Mouse (Mus musculus) testis, adult 2 months (tissue): ENCODE measurements around the gene Cyp46a1. TPM values are rescaled to one million over a fixed set of nuclear protein-coding genes. Genes with fewer than 3 reads are reported as not detected.
A peak's percentile ranks its signal among the peaks of the same experiment; 100 is the strongest.

Source experiments
- H3K27ac ChIP-seq: fragments of 200-500 bp; 2 replicates; pipeline ENCODE4 v1.5.1; 2012; ENCODE audit warnings: low read depth, low read length; ENCODE audit not compliant: control insufficient read depth, insufficient read depth
- H3K27me3 ChIP-seq: fragments of 200-500 bp; 2 replicates; pipeline ENCODE4 v1.6.1; 2012; ENCODE audit warnings: mild to moderate bottlenecking, low read length, moderate library complexity; ENCODE audit not compliant: control insufficient read depth, insufficient read depth
- H3K36me3 ChIP-seq: fragments of 200-500 bp; 2 replicates; pipeline ENCODE4 v1.6.1; 2012; ENCODE audit warnings: mild to moderate bottlenecking, low read length; ENCODE audit not compliant: control insufficient read depth, insufficient read depth
- H3K4me1 ChIP-seq: fragments of 200-500 bp; 2 replicates; pipeline ENCODE4 v1.6.1; 2012; ENCODE audit warnings: low read length; ENCODE audit not compliant: control insufficient read depth, insufficient read depth
- H3K4me3 ChIP-seq: fragments of 200-500 bp; 2 replicates; pipeline ENCODE4 v1.5.1; 2012; ENCODE audit warnings: low read depth, mild to moderate bottlenecking, low read length, moderate library complexity, mixed read lengths; ENCODE audit not compliant: control insufficient read depth
- CTCF ChIP-seq: fragments of 200-500 bp; IDR thresholded peaks from 2 replicates; pipeline ENCODE4 v1.5.1; 2012; ENCODE audit warnings: low read depth, mild to moderate bottlenecking, inconsistent platforms, low read length, moderate library complexity; ENCODE audit not compliant: control insufficient read depth, insufficient read depth, insufficient replicate concordance
- POLR2A ChIP-seq: fragments of 200-500 bp; IDR thresholded peaks from 2 replicates; pipeline ENCODE4 v1.6.1; 2012; ENCODE audit warnings: low read depth, mild to moderate bottlenecking, inconsistent platforms, low read length, moderate library complexity; ENCODE audit not compliant: control insufficient read depth
- polyA plus RNA-seq: library from polyadenylated mRNA; depleted of rRNA; stranded (reverse); fragments of >200 nt; gene quantifications from 2 replicates; pipeline ENCODE4 v1.2.3, GENCODE M21; 2012

Cyp46a1 gene
- polyA plus RNA-seq, 1 experiment, result 19.7 TPM

DNA sequence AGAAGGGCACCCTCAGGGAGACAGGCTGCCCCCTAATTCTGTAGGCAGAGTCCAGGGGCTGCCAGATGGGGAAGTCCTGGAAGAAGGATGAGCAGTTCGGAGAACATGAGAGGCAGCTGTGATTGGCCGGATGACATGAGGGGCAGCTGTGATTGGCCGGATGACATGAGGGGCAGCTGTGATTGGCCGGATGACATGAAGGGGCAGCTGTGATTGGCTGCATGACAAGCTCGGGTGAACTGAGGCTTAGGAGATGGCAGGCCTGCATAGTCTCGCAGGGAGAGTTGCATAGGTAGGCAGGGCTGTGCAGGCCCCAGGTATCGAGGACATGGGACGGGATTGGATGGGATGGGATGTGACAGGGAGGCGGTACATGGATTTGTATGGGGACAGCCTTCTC is 41.8 kb upstream of the Cyp46a1 start:
- peaks cover 10% of the 10 kb centered on the region for H3K4me1 ChIP-seq
- no peaks in the 10 kb centered on the region for H3K27me3 ChIP-seq
- no peak overlapping the region for H3K4me3 ChIP-seq
- H3K27ac ChIP-seq, result no peak overlapping the region
- TF ChIP-seq POLR2A (no peak), CTCF (no peak)
- no peaks in the 10 kb centered on the region for H3K36me3 ChIP-seq

DNA sequence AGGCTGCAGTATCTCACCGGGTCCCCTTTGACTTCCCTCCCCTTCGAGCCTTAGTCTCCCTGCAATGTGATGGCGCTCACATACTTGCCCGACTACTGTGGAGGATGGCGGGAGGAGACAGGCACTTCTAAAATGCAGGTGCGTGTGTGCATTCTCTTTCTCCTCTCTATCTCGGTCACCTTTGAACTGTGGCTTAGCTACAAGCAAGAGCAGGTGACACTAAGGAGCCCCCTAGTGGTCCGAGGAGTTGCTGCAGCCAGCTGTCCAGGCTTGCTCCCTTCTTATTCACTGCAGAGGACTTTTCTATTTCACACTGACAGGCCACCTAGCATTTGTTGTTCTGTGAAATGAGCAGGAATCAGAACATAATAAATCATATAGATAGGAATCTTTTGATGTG is 41.2 kb upstream of the Cyp46a1 start:
- H3K4me3 ChIP-seq, result peak overlapping the region; percentile 20; the same call in 1 of the 2 replicates
- TF ChIP-seq CTCF (peak; percentile 80), POLR2A (no peak)
- H3K36me3 ChIP-seq, result no peaks in the 10 kb centered on the region
- H3K4me1 ChIP-seq, result peaks cover 10% of the 10 kb centered on the region
- no peak overlapping the region for H3K27ac ChIP-seq
- H3K27me3 ChIP-seq, result no peaks in the 10 kb centered on the region

DNA sequence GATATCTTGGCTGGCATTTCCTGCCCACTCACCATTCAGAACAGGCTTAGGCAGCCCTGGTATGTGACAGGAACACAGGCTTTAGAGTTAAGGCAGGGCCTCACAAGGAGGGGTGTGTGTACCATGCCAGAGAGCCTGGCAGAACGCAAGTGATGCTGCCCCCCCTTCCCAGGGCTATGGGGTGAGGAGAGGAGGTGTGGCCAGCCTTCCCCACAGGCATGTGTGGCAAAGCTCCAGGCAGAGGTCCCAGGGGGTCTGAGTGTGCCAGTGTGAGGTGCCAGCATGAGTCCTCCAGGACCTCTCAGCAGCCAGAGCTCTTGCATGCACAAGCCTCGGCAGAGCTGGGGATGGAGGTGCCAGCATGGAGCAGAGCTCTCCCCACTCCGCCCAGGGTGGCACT is 39.6 kb upstream of the Cyp46a1 start:
- Histone ChIP-seq H3K36me3 (no peaks in the 10 kb centered on the region), H3K4me1 (peaks cover 10% of the 10 kb centered on the region), H3K27me3 (no peaks in the 10 kb centered on the region), H3K27ac (no peak overlapping the region), H3K4me3 (no peak overlapping the region)
- TF ChIP-seq POLR2A, result no peak
- TF ChIP-seq CTCF, result no peak

DNA sequence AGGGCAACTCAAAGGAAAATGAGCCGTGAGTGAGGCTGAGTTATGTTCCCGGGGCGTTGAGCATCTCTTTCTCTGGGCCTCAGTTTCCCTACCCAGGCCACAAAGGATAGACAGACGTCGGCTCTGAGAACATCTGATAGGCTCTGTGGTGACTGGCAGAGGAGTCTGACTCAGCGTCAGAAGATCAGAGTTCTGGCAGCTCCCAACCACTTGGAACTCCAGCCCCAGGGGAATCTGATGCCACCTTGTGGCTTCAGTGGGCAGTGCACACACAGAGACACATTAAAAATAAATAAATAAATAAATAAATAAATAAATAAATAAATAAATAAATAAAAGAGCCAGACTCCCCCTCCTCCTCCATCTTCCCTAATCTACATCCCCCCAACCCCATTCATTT is 37.1 kb upstream of the Cyp46a1 start:
- no peaks in the 10 kb centered on the region for H3K27me3 ChIP-seq
- no peak overlapping the region for H3K27ac ChIP-seq
- no peak for TF ChIP-seq POLR2A
- TF ChIP-seq CTCF, result 0 out of 2 replicates have a peak, but pooled peaks have one; percentile 30
- H3K4me1 ChIP-seq, result peaks cover 9% of the 10 kb centered on the region
- H3K36me3 ChIP-seq, result no peaks in the 10 kb centered on the region
- no peak overlapping the region for H3K4me3 ChIP-seq

- TF ChIP-seq CTCF (no peak), POLR2A (no peak)
- Histone ChIP-seq H3K36me3 (no peaks in the 10 kb centered on the region), H3K4me3 (no peak overlapping the region), H3K27me3 (no peaks in the 10 kb centered on the region), H3K4me1 (peaks cover 2% of the 10 kb centered on the region), H3K27ac (no peak overlapping the region)
Measured at GRCm38 (mm10) chr12:108301006-108301405, 33.2 kb upstream of the Cyp46a1 start.

GRCm38 (mm10) chr12:108303778-108304365 is 30.3 kb upstream of the Cyp46a1 start:
- H3K4me3 ChIP-seq, result no peak overlapping the region
- peaks cover 9% of the 10 kb centered on the region for H3K4me1 ChIP-seq
- TF ChIP-seq CTCF (no peak), POLR2A (no peak)
- no peak overlapping the region for H3K27ac ChIP-seq
- H3K27me3 ChIP-seq, result no peaks in the 10 kb centered on the region
- no peaks in the 10 kb centered on the region for H3K36me3 ChIP-seq

- peaks cover 9% of the 10 kb centered on the region for H3K4me1 ChIP-seq
- H3K27me3 ChIP-seq, result no peaks in the 10 kb centered on the region
Measured at GRCm38 (mm10) chr12:108305172-108305571, 29.0 kb upstream of the Cyp46a1 start.

More at GRCm38 (mm10) chr12:108305172-108305571, 29.0 kb upstream of the Cyp46a1 start:
- no peak overlapping the region for H3K27ac ChIP-seq
- H3K4me3 ChIP-seq, result no peak overlapping the region
- H3K36me3 ChIP-seq, result no peaks in the 10 kb centered on the region
- no peak for TF ChIP-seq POLR2A
- TF ChIP-seq CTCF, result no peak
